Mouse (Mus musculus) forebrain, embryonic 11.5 days (tissue): Measurements from ENCODE around the gene Sds. TPM values are rescaled to one million over a fixed set of nuclear protein-coding genes. Genes with fewer than 3 reads are reported as not detected.

Source experiments
- ATAC-seq: fragments of 200-750 bp; cut with Nextera tagmentation; replicated peaks from 2 replicates; pipeline ENCODE4 v1.8.0; 2017; ENCODE audit warnings: moderate TSS enrichment; ENCODE audit not compliant: low FRiP score
- DNase-seq: peaks from one replicate; pipeline ENCODE4 v3.0.0-alpha.2; 2017; ENCODE audit warnings: low spot score
- H3K27ac ChIP-seq: fragments of 300-500 bp; sonication (generic); 2 replicates; pipeline ENCODE4 v1.5.1; 2014; ENCODE audit warnings: low read depth, low read length
- H3K27me3 ChIP-seq: fragments of 300-500 bp; sonication (generic); 2 replicates; pipeline ENCODE4 v1.6.1; 2014; ENCODE audit warnings: mild to moderate bottlenecking, low read length, mixed read lengths; ENCODE audit not compliant: control insufficient read depth, insufficient read depth
- H3K36me3 ChIP-seq: fragments of 300-500 bp; sonication (generic); 2 replicates; pipeline ENCODE4 v1.6.1; 2014; ENCODE audit warnings: mild to moderate bottlenecking, low read length, moderate library complexity, mixed read lengths; ENCODE audit not compliant: control insufficient read depth, insufficient read depth
- H3K4me1 ChIP-seq: fragments of 300-500 bp; sonication (generic); replicated peaks from 2 replicates; pipeline ENCODE4 v1.6.1; 2014; ENCODE audit warnings: low read length, mixed read lengths; ENCODE audit not compliant: control insufficient read depth, insufficient read depth
- H3K4me2 ChIP-seq: fragments of 300-500 bp; sonication (generic); 2 replicates; pipeline ENCODE4 v1.6.1; 2014; ENCODE audit warnings: low read depth, mild to moderate bottlenecking, low read length, moderate library complexity, mixed read lengths; ENCODE audit not compliant: severe bottlenecking
- H3K4me3 ChIP-seq: fragments of 300-500 bp; sonication (generic); 2 replicates; pipeline ENCODE4 v1.5.1; 2014; ENCODE audit warnings: low read depth, low read length
- H3K9ac ChIP-seq: fragments of 300-500 bp; sonication (generic); 2 replicates; pipeline ENCODE4 v1.6.1; 2014; ENCODE audit warnings: low read length
- H3K9me3 ChIP-seq: fragments of 300-500 bp; sonication (generic); 2 replicates; pipeline ENCODE4 v1.6.1; 2016; ENCODE audit warnings: low read length, mixed read lengths; ENCODE audit not compliant: control insufficient read depth
- WGBS: fragments of 180-500 bp; shearing (Covaris S2); extraction: QIAGEN DNeasy Blood & Tissue Kit; methylation state at CpG from one replicate; pipeline ENCODE4 v1.1.7; 2014; 5-methylcytosine and 5-hydroxymethylcytosine counted together
- polyA plus RNA-seq: library from polyadenylated mRNA; unstranded; fragments of >200 nt; fragmentation: Nextera tagmentation; extraction: Ambion mirVana; gene quantifications from 2 replicates; pipeline ENCODE4 v1.2.1, GENCODE M21; 2014

The Sds gene
- polyA plus RNA-seq, 1 experiment from 2014 or later, result not detected

DNA sequence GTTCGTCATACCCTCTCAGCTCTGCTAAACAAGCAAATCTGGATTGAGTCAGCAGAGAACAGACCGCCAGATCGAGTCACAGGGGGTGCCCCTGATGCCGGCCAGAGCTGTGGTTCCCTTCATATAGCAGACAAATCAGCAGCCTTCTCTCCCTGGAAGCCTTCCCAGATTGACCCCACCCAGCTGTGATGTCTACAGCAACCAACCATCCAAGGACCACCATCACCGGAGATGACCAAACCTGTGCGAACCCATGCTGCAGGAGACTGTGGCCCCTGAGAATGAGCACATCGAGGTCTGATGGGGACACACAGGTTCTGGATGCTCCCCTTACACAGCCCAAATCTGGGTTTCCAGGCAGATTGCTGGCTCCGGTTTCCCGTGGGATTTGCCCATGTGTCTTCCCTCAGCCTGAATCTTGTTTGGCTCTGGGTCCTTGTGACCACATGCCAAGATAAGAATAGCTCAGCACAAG is 25.9 kb downstream of the Sds start:
- Histone ChIP-seq H3K4me1 (peaks cover 5% of the 10 kb centered on the region; the same call in 1 of the 2 replicates), H3K27me3 (no peaks in the 10 kb centered on the region), H3K4me3 (peak overlapping the region; percentile 85; the same call in 1 of the 2 replicates), H3K27ac (no peak overlapping the region), H3K9me3 (no peaks in the 10 kb centered on the region), H3K4me2 (peak overlapping the region; percentile 95), H3K36me3 (no peaks in the 10 kb centered on the region), H3K9ac (peak overlapping the region; percentile 89)
- ATAC-seq (no peak), DNase-seq (no peak)
- 72% methylated on average over 9 of the region's 9 CpGs for WGBS

- Histone ChIP-seq H3K9ac (peak overlapping the region; percentile 89), H3K9me3 (no peaks in the 10 kb centered on the region), H3K36me3 (no peaks in the 10 kb centered on the region), H3K4me3 (peak overlapping the region; percentile 85), H3K27me3 (no peaks in the 10 kb centered on the region), H3K4me2 (peak overlapping the region; percentile 95), H3K27ac (no peak overlapping the region), H3K4me1 (peaks cover 5% of the 10 kb centered on the region; the same call in 1 of the 2 replicates)
- DNase-seq (no peak), ATAC-seq (no peak)
- 10% methylated on average over 12 of the region's 12 CpGs for WGBS
Observed at GRCm38 (mm10) chr5:120502675-120503143, 26.4 kb downstream of the Sds start.

- no peaks in the 10 kb centered on the region for H3K36me3 ChIP-seq
- H3K27ac ChIP-seq, result no peak within 1 kb of the TSS
- H3K4me3 ChIP-seq, result peak within 1 kb of the TSS; percentile 85
- ATAC-seq (peak; percentile 77), DNase-seq (peak; percentile 99)
- peak within 1 kb of the TSS; percentile 89 for H3K9ac ChIP-seq
- H3K4me1 ChIP-seq, result peaks cover 5% of the 10 kb centered on the region; the same call in 1 of the 2 replicates
- no peaks in the 10 kb centered on the region for H3K27me3 ChIP-seq
- no peaks in the 10 kb centered on the region for H3K9me3 ChIP-seq
- WGBS, result 0% methylated on average over 53 of the region's 55 CpGs
- peak within 1 kb of the TSS; percentile 95 for H3K4me2 ChIP-seq
Observed at GRCm38 (mm10) chr5:120503144-120503795, 26.9 kb downstream of the Sds start, which contains the start of gene Plbd2. Gene Plbd2, minus strand, starts transcription at chr5:120503625.

GRCm38 (mm10) chr5:120505368-120505767 is 29.0 kb downstream of the Sds start:
- H3K4me3 ChIP-seq, result no peak overlapping the region
- H3K9me3 ChIP-seq, result no peaks in the 10 kb centered on the region
- H3K4me1 ChIP-seq, result peaks cover 9% of the 10 kb centered on the region; the same call in 1 of the 2 replicates
- 21% methylated on average over 16 of the region's 16 CpGs for WGBS
- DNase-seq (peak; percentile 87), ATAC-seq (no peak)
- peak overlapping the region; percentile 24; the same call in 1 of the 2 replicates for H3K4me2 ChIP-seq
- no peak overlapping the region for H3K9ac ChIP-seq
- no peak overlapping the region for H3K27ac ChIP-seq
- no peaks in the 10 kb centered on the region for H3K36me3 ChIP-seq
- H3K27me3 ChIP-seq, result no peaks in the 10 kb centered on the region

- Histone ChIP-seq H3K36me3 (no peaks in the 10 kb centered on the region), H3K27me3 (no peaks in the 10 kb centered on the region), H3K4me2 (no peak overlapping the region), H3K27ac (no peak overlapping the region), H3K4me3 (no peak overlapping the region), H3K9me3 (no peaks in the 10 kb centered on the region), H3K4me1 (peaks cover 9% of the 10 kb centered on the region; the same call in 1 of the 2 replicates), H3K9ac (no peak overlapping the region)
- WGBS, result 74% methylated on average over 9 of the region's 9 CpGs
- ATAC-seq (no peak), DNase-seq (no peak)
Observed at GRCm38 (mm10) chr5:120505781-120506180, 29.5 kb downstream of the Sds start.

DNA sequence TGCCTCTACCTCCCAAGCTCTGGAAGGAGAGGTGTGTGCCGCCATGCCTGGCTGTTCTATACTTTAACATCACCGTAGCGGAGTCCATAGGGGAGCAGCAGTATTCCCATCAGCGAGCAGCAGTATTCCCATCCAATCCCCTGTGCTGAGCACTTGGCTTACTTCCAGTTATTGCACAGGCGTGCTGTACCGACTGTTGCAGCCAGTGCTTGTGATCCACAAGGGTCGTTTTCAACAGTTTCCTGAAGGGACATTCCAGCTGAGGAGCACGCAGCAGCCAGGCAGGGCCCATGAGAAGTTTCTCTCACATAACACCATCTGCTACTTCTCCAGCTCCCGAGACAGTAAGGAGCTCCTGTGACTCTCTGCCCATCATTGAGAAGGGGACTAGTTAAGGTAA is 30.2 kb downstream of the Sds start:
- Histone ChIP-seq H3K4me3 (no peak overlapping the region), H3K4me2 (no peak overlapping the region), H3K27ac (no peak overlapping the region), H3K27me3 (no peaks in the 10 kb centered on the region), H3K9ac (no peak overlapping the region), H3K4me1 (peaks cover 12% of the 10 kb centered on the region; the same call in 1 of the 2 replicates), H3K9me3 (no peaks in the 10 kb centered on the region), H3K36me3 (no peaks in the 10 kb centered on the region)
- ATAC-seq (no peak), DNase-seq (no peak)
- WGBS, result 81% methylated on average over 9 of the region's 9 CpGs

GRCm38 (mm10) chr5:120507311-120507710 is 31.0 kb downstream of the Sds start:
- peaks cover 11% of the 10 kb centered on the region; the same call in 1 of the 2 replicates for H3K4me1 ChIP-seq
- peaks cover 2% of the 10 kb centered on the region; the same call in 1 of the 2 replicates for H3K27me3 ChIP-seq
- DNase-seq (no peak), ATAC-seq (no peak)
- no peak overlapping the region for H3K27ac ChIP-seq
- no peak overlapping the region for H3K4me2 ChIP-seq
- no peaks in the 10 kb centered on the region for H3K9me3 ChIP-seq
- H3K4me3 ChIP-seq, result no peak overlapping the region
- 61% methylated on average over 4 of the region's 4 CpGs for WGBS
- no peaks in the 10 kb centered on the region for H3K36me3 ChIP-seq
- H3K9ac ChIP-seq, result no peak overlapping the region

DNA sequence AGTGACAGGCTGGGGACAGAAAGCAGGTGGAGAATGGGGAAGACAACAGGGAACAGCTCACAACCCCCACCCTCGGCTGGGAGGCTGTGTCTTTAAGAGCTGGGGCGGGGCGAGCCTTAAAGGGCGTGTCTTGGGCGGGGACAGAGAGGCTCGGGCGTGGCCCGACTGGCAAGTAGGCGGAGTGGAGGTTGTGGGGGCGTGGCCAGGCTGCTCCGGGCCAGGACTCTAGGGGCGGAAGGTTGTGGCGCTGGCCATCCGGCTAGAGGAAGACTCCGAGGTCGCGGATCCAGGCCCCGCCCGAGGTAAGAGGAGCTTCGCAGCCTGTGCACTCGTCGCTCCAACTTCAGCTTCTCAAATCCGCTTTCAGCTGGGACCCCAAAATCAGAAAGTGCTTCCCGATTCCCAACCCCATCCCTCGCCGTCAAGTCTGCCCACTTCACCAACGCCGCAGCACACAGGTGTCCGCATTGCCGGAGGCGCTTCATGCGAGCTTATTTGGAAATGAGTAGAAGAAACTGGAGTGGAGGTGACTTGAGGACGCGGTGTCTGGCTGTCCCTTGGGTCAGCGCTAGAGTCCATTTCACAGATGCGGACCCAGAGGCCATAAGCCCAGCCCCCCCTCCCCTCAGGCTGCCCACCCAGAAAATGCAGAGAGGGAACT is 34.8 kb downstream of the Sds start, which contains the start of gene Slc8b1:
Gene Slc8b1 (plus strand): TSS at position 187 of the 661 bp plus-strand sequence.
- Histone ChIP-seq H3K36me3 (no peaks in the 10 kb centered on the region), H3K4me2 (peak within 1 kb of the TSS; percentile 60), H3K9me3 (no peaks in the 10 kb centered on the region), H3K27ac (no peak within 1 kb of the TSS), H3K27me3 (peaks cover 2% of the 10 kb centered on the region; the same call in 1 of the 2 replicates), H3K4me3 (peak within 1 kb of the TSS; percentile 39), H3K4me1 (0 out of 2 replicates have a peak, but pooled peaks cover 7% of the 10 kb centered on the region), H3K9ac (peak within 1 kb of the TSS; percentile 33; the same call in 1 of the 2 replicates)
- under 1% methylated on average over 36 of the region's 36 CpGs for WGBS
- DNase-seq, result peak; percentile 97
- peak; percentile 92 for ATAC-seq
